Mouse (Mus musculus) adrenal gland, postnatal 4 days (tissue): ENCODE measurements around the gene Lyz1. TPM values are rescaled to one million over a fixed set of nuclear protein-coding genes. Genes with fewer than 3 reads are reported as not detected.
"Not testable (repeated sequence)": the region's sequence is repeated elsewhere in the genome, so short reads cannot be mapped to it uniquely, and the experiment has no call there.

Source experiments
- DNase-seq, 2 experiments: peaks; one replicate each; pipeline ENCODE4 v3.0.0; 2021 to 2022; ENCODE audit warnings: low spot score in 2 of 2, mixed read lengths in 2 of 2
- long read RNA-seq, 2 experiments: library from polyadenylated mRNA; stranded (forward); transcript quantifications; one replicate each; pipeline ENCODE4 v2.0.0; 2021
- total RNA-seq, 2 experiments: library from RNA; stranded (reverse); gene quantifications; 2 replicates each; pipeline ENCODE4 v1.2.3; 2021

Gene Lyz1
- total RNA-seq = 1 to 10 TPM; 6.8 to 8.3 TPM
- long read RNA-seq, experiment 1 = 0 reads
- long read RNA-seq, experiment 2 = 0 reads

- DNase-seq = no peak
These were observed at the start of gene Lyz1 for GRCm38 (mm10) chr10:117292671-117293070. TSS of gene Lyz1 (minus strand) at chr10:117292868.

GRCm38 (mm10) chr10:117342406-117342805 is 49.7 kb upstream of the Lyz1 start:
- no peak for DNase-seq

GRCm38 (mm10) chr10:117341029-117341428 is 48.4 kb upstream of the Lyz1 start:
- DNase-seq = no peak

- no peak for DNase-seq
These were observed 46.6 kb upstream of the Lyz1 start for GRCm38 (mm10) chr10:117339241-117339640.

GRCm38 (mm10) chr10:117337946-117338345 is 45.3 kb upstream of the Lyz1 start:
- no peak for DNase-seq

- DNase-seq = no peak
These were observed 43.0 kb upstream of the Lyz1 start for GRCm38 (mm10) chr10:117335649-117336048.

GRCm38 (mm10) chr10:117330521-117330920 is 37.9 kb upstream of the Lyz1 start:
- DNase-seq = no peak

GRCm38 (mm10) chr10:117323782-117324181 is 31.1 kb upstream of the Lyz1 start:
- DNase-seq = no peak

GRCm38 (mm10) chr10:117322630-117323029 is 30.0 kb upstream of the Lyz1 start:
- no peak for DNase-seq

- DNase-seq = no peak
These were observed 27.9 kb upstream of the Lyz1 start for GRCm38 (mm10) chr10:117320571-117320981.

- no peak for DNase-seq
These were observed 23.7 kb upstream of the Lyz1 start for GRCm38 (mm10) chr10:117316391-117316790.

GRCm38 (mm10) chr10:117313133-117313532 is 20.5 kb upstream of the Lyz1 start:
- DNase-seq = no peak

- DNase-seq = no peak
These were observed 19.5 kb upstream of the Lyz1 start for GRCm38 (mm10) chr10:117312168-117312567.

GRCm38 (mm10) chr10:117304371-117304770 is 11.7 kb upstream of the Lyz1 start:
- DNase-seq = no peak

- DNase-seq = no peak
These were observed 9.0 kb upstream of the Lyz1 start for GRCm38 (mm10) chr10:117301688-117302087.

GRCm38 (mm10) chr10:117299901-117300520 is 7.3 kb upstream of the Lyz1 start:
- no peak for DNase-seq

- no peak for DNase-seq
These were observed 6.4 kb upstream of the Lyz1 start for GRCm38 (mm10) chr10:117299106-117299505.

- no peak for DNase-seq
These were observed 5.7 kb upstream of the Lyz1 start for GRCm38 (mm10) chr10:117298336-117298735.

- not testable (repeated sequence) for DNase-seq
These were observed 1.7 kb downstream of the Lyz1 start for GRCm38 (mm10) chr10:117290936-117291335.

GRCm38 (mm10) chr10:117290046-117290870 is 2.4 kb downstream of the Lyz1 start:
- DNase-seq = no peak

- not testable (repeated sequence) for DNase-seq
These were observed 3.6 kb downstream of the Lyz1 start for GRCm38 (mm10) chr10:117289034-117289505.
